Mouse (Mus musculus): ENCODE measurements around the gene Arl13b.
A peak's percentile ranks its signal among the peaks of the same experiment; 100 is the strongest.

The Arl13b gene

DNA sequence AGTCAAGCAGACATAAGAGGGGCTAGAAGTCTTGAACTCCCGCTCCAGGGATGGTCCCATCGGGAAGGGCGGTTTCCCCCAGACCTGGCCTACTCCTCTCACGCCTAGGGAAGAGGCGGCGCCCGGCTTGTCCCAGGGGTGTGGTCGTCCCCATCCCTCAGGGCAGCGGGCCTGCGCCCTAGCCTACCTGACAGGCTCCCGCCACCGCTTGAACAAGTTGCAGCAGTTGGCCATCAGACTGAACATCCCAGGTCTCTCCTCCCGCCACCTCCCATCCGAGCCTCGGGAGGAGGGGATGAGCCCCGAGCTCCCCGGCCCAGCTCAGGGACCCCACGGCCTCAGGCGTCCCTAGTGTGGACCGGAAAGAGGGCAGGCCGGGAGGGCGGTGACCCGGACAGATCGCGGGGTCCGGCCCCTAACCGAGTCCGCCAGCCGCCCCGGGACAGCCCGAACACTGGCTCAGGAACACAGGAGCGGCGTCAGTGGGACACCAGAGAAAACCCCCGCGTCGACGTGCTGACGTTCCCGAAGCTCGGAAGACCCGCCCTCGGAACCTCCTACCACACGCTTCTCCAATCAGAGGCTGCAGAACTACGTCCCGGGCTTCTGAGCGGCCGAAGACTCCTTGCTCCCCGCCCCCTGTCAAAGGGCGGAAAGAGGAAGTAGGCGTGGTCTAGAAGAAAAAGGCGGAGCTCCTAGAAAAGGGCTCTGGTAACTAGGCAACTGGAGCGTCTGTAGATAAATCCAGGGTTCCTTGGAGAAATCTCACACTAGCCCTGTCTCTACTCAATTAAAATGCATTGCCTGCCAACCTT is at the start of gene Arl13b:
Gene Arl13b, minus strand, starts transcription at position 543 of the 815 bp plus-strand sequence.
- peak; percentile 80 for DNase-seq (ENCODE audit: extremely low read depth, low read depth, low spot score)

DNA sequence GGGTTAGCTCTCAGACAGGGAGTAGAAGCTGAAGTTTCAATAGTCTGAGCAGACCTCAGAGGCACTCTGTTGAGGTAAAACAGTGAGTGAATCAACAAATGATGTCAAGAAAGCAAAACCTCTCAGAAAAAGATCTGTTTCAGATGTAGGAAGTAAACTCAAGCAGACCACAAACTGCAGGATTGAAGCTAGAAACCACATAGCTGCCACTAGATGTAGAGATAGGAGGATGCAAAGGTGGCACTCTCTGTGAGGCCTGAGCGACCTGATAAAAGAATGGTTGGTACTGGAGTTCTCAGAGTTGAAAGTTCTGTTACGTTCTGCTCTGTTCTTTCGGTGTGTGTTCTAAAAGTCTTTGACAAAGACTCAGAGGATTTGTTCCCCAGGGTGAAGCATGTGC is 49.0 kb upstream of the Arl13b start:
- DNase-seq (ENCODE audit: extremely low read depth, low read depth, low spot score) = no peak

GRCm38 (mm10) chr16:62874065-62874464 is 27.2 kb upstream of the Arl13b start:
- DNase-seq (ENCODE audit: extremely low read depth, low read depth, low spot score) = no peak

DNA sequence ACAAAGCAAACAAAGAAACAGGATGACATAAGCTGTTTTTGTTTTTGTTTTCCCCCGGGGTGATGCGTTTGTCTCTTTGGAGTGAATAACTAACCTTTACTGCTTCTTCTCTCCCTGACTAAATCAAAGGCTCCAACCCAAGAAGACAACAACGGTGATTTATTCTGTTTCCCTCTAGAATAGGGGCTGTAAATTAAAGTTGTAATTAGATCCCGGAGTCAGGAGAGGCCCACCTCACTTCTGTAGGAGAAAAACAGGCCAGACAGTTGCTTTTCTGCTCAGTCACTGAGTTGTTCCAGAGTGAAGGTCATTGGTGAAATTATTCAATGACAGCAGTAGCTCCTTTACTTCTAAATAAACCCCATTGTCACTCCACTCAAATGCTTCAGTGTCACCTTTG is 26.3 kb upstream of the Arl13b start:
- no peak for DNase-seq (ENCODE audit: extremely low read depth, low read depth, low spot score)

DNA sequence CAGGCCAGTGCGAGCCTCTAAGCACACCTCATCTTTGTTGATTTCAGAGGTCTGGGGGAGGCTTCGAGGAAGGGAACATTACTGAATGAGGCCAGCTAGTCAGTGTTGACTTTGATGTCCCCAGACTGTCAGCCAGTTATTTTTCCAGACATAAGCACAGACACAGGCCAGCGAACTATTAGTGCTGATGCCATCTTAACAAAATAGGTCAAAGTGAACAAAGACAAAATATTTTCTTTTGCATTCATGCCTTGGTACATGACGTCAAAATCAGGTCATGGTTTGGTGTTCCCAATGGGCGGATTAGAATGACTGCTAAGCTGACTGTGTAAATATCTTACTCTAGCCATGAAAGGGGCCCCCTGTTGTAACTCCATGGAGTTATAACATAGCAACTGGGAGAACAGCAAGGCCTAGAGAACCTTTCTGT is 25.9 kb upstream of the Arl13b start:
- DNase-seq (ENCODE audit: extremely low read depth, low read depth, low spot score) = no peak

- DNase-seq (ENCODE audit: extremely low read depth, low read depth, low spot score) = peak; percentile 63
Measured at GRCm38 (mm10) chr16:62861455-62861854, 14.6 kb upstream of the Arl13b start.

GRCm38 (mm10) chr16:62860140-62860539 is 13.3 kb upstream of the Arl13b start:
- DNase-seq (ENCODE audit: extremely low read depth, low read depth, low spot score) = no peak

- no peak for DNase-seq (ENCODE audit: extremely low read depth, low read depth, low spot score)
Measured at GRCm38 (mm10) chr16:62858018-62858417, 11.2 kb upstream of the Arl13b start.

DNA sequence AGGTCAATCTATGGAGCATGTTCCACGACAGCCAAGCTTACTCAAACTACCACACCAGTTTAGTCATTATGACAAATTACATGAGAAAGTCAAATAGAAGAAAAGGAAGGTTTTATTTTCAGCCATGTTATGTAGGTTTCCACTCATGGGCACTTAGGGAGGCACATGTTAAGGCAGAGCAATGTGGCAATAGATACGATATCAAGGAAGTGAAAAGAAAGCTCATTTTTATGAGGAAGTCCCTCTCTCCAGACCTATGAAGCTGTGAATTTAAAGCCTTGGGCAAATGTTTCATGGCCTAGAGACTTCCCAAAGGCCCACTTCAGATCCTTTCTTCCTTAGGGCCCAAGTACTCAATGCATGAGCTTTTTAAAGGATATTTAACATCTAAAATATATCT is 10.7 kb upstream of the Arl13b start:
- no peak for DNase-seq (ENCODE audit: extremely low read depth, low read depth, low spot score)

DNA sequence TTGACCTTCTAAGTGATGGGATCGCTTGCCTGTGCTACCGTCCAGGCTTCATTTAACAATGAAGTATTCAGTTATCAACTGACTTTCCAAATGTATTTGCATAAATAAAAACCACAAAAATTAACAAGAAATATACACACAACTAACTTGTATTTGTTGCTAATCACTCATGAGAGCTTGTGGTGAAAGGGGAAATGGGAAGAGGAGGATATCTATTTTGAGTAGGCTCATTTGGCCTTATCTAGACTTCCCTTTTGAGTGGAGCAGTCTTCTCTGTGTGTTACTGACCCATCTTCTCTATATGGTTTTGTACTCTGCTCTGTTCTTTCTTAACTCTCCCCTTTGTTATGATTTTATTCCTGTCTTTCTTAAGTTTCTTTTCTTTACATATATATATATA is 9.4 kb upstream of the Arl13b start:
- DNase-seq (ENCODE audit: extremely low read depth, low read depth, low spot score) = no peak

GRCm38 (mm10) chr16:62855385-62855784 is 8.5 kb upstream of the Arl13b start:
- no peak for DNase-seq (ENCODE audit: extremely low read depth, low read depth, low spot score)

- DNase-seq (ENCODE audit: extremely low read depth, low read depth, low spot score) = no peak
Measured at GRCm38 (mm10) chr16:62854191-62855068, 7.6 kb upstream of the Arl13b start, which contains the start of gene Pros1. Gene Pros1, plus strand, starts transcription at chr16:62854307.

GRCm38 (mm10) chr16:62853611-62854126 is 6.8 kb upstream of the Arl13b start:
- no peak for DNase-seq (ENCODE audit: extremely low read depth, low read depth, low spot score)

DNA sequence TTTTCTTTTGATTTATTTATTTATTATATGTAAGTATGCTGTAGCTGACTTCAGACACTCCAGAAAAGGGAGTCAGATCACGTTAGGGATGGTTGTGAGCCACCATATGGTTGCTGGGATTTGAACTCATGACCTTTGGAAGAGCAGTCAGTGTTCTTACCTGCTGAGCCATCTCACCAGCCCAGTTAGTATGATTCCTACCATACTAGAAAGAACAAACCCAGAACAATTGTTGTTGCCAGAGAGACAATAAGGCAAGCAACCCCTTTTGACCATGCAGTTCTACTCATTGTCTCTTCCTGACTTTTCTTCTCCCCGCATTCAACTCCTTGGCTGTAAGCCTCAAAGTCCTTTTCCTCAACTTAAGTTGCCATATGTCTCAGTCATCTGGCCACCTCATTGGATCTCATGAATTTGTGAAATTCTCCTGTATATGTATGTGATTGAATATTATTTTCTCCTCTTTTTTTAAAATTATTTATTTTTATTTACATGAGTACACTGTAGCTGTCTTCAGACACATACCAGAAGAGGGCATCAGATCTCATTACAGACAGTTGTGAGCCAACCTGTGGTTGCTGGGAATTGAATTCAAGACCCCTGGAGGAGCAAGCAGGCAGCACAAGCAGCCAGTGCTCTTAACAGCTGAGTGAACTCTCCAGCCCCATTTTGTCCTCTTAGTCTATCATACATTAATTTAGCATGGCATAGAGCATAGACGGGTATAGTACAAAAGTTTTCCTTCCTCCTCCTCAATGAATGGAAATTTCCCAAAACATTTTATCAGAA is 5.8 kb upstream of the Arl13b start:
- DNase-seq (ENCODE audit: extremely low read depth, low read depth, low spot score) = no peak

GRCm38 (mm10) chr16:62845341-62845740 is 1.5 kb downstream of the Arl13b start:
- DNase-seq (ENCODE audit: extremely low read depth, low read depth, low spot score) = no peak

DNA sequence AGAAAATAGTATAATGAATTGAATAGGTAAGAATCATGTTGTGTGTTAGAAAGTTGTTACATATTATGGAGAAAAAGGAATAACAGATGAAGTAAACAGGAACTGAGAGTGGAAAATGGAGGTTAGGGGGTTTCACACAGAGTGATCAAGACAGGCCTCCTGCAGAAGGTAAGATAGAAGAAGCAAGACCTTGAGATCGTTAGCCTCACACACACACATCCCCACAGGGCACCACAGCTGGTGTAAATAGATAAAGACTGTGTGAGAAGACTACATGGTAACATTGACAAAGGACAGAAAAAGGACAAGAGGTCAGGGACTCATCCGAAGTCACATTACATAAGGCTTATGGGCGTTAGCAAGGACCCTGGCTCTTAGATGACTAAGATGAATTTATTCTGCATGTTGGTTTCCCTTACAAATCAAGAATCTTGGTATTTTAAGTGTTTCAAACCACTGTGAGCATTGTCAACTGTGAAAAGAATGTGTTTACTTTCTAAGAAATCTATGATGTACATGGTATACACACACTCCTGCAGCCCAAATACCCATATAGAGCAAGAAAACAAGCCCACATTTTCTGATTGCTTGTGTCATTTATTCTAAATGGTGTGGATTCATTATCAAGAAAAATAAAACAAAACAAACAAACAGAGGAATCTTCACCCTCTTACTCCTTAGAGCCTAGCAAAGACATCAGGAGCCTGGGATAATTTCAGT is 12.7 kb downstream of the Arl13b start:
- DNase-seq (ENCODE audit: extremely low read depth, low read depth, low spot score) = no peak

GRCm38 (mm10) chr16:62832481-62832880 is 14.4 kb downstream of the Arl13b start:
- no peak for DNase-seq (ENCODE audit: extremely low read depth, low read depth, low spot score)

GRCm38 (mm10) chr16:62832027-62832426 is 14.8 kb downstream of the Arl13b start:
- DNase-seq (ENCODE audit: extremely low read depth, low read depth, low spot score) = no peak

DNA sequence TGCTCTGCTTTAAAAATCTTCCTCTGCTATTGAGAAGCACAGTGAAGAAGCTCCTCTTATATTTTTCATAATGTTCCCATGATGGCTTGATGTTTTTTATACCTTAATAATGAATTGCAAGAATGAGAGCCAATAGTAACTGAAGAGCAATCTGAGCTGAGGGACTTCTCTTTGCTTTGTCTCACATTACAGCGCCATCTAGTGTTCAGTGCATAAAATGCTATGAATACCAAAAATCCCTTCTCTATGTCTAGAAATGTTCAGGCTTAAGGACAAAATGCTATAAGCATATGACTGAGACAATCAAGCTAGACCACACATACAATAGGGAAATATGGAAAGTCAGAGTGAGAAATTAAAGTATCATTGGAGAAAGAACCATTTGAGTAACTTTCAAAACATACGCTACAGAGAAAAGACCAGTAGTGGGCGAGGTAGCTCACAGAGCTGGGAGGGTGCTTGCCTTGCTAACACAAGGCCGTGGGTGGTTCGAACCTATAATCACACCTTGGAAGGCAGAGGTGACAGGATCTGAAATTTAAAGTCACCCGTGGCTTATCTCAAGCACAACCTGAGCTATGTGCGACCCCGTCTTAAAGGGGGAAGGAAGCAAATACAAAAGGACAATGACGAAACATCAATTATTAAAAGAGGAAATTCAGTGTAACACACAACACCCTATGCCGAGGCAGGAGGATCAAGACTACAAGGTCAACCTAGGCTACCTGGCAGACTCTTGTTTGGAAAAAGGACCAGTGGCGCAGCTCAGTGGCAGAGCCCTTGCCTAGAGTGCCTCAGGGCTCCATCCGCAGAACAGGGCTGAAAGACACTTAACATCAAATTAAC is 20.5 kb downstream of the Arl13b start:
- DNase-seq (ENCODE audit: extremely low read depth, low read depth, low spot score) = no peak
